Mouse (Mus musculus) CD4-positive, CD25-positive, alpha-beta regulatory T cell, adult 9 weeks (primary cell): ENCODE data around the gene Dock10. TPM values are rescaled to one million over a fixed set of nuclear protein-coding genes. Genes with fewer than 3 reads are reported as not detected.

ENCODE experiments used
- polyA plus RNA-seq: library from polyadenylated mRNA; unstranded; fragments of 100-300 nt; shearing (Covaris generic); gene quantifications from one replicate; pipeline ENCODE4 v1.2.1, GENCODE M21; 2017

The Dock10 gene
- polyA plus RNA-seq, result 139 TPM

GRCm38 (mm10) chr1:80757977-80758797, at the start of gene Dock10:
Dock10 (minus strand) TSS chr1:80758527.

GRCm38 (mm10) chr1:80461348-80461747, 297.0 kb downstream of the Dock10 start, which contains the start of gene Gm45261:
Gm45261 (minus strand) TSS chr1:80461448.

